Mouse (Mus musculus) midbrain, postnatal 0 days (tissue): ENCODE measurements around the gene Ankrd55. TPM values are rescaled to one million over a fixed set of nuclear protein-coding genes. Genes with fewer than 3 reads are reported as not detected.

Source experiments
- ATAC-seq: fragments of 200-750 bp; cut with Nextera tagmentation; 2 replicates; pipeline ENCODE4 v1.8.0; 2017; ENCODE audit warnings: moderate number of reproducible peaks, mild to moderate bottlenecking, moderate TSS enrichment, moderate library complexity; ENCODE audit not compliant: low FRiP score
- DNase-seq: peaks from one replicate; pipeline ENCODE4 v3.0.0-alpha.2; 2015; ENCODE audit warnings: low spot score
- H3K27ac ChIP-seq: fragments of 300-500 bp; sonication (generic); 2 replicates; pipeline ENCODE4 v1.5.1; 2014; ENCODE audit warnings: low read depth, mild to moderate bottlenecking, low read length, mixed read lengths
- H3K27me3 ChIP-seq: fragments of 300-500 bp; sonication (generic); 2 replicates; pipeline ENCODE4 v1.6.1; 2014; ENCODE audit warnings: low read length, control low read depth, mixed read lengths; ENCODE audit not compliant: insufficient read depth
- H3K36me3 ChIP-seq: fragments of 300-500 bp; sonication (generic); 2 replicates; pipeline ENCODE4 v1.6.1; 2014; ENCODE audit warnings: low read length, control low read depth, mixed read lengths; ENCODE audit not compliant: insufficient read depth
- H3K4me1 ChIP-seq: fragments of 300-500 bp; sonication (generic); 2 replicates; pipeline ENCODE4 v1.6.1; 2014; ENCODE audit warnings: mild to moderate bottlenecking, control low read depth, antibody characterized with exemption, low read length, mixed read lengths; ENCODE audit not compliant: insufficient read depth
- H3K4me2 ChIP-seq: fragments of 300-500 bp; sonication (generic); 2 replicates; pipeline ENCODE4 v1.6.1; 2014; ENCODE audit warnings: low read depth, mild to moderate bottlenecking, low read length, mixed read lengths; ENCODE audit not compliant: poor library complexity, severe bottlenecking
- H3K4me3 ChIP-seq: fragments of 300-500 bp; sonication (generic); 2 replicates; pipeline ENCODE4 v1.5.1; 2014; ENCODE audit warnings: low read depth, mild to moderate bottlenecking, low read length, moderate library complexity
- H3K9ac ChIP-seq: fragments of 300-500 bp; sonication (generic); replicated peaks from 2 replicates; pipeline ENCODE4 v1.6.1; 2014; ENCODE audit warnings: mild to moderate bottlenecking, low read length, moderate library complexity, mixed read lengths; ENCODE audit not compliant: poor library complexity, severe bottlenecking
- H3K9me3 ChIP-seq: fragments of 300-500 bp; sonication (generic); 2 replicates; pipeline ENCODE4 v1.6.1; 2016; ENCODE audit warnings: low read length, control low read depth
- CTCF ChIP-seq: IDR thresholded peaks from 2 replicates; pipeline ENCODE4 v1.5.1; 2016; ENCODE audit warnings: antibody characterized with exemption, mild to moderate bottlenecking
- WGBS: fragments of 180-500 bp; shearing (Covaris S2); extraction: QIAGEN DNeasy Blood & Tissue Kit; methylation state at CpG from one replicate; pipeline ENCODE4 v1.1.7; 2014; 5-methylcytosine and 5-hydroxymethylcytosine counted together
- polyA plus RNA-seq: library from polyadenylated mRNA; unstranded; fragments of >200 nt; fragmentation: Nextera tagmentation; extraction: Ambion mirVana; gene quantifications from 2 replicates; pipeline ENCODE4 v1.2.1, GENCODE M21; 2015
- total RNA-seq: library from RNA; depleted of rRNA; stranded (reverse); fragments of >200 nt; gene quantifications from 2 replicates; pipeline ENCODE4 v1.2.3, GENCODE M21; 2014

The Ankrd55 gene
- total and polyA plus RNA-seq, 2 experiments from 2014 or later: 10.2 to 21.2 TPM

DNA sequence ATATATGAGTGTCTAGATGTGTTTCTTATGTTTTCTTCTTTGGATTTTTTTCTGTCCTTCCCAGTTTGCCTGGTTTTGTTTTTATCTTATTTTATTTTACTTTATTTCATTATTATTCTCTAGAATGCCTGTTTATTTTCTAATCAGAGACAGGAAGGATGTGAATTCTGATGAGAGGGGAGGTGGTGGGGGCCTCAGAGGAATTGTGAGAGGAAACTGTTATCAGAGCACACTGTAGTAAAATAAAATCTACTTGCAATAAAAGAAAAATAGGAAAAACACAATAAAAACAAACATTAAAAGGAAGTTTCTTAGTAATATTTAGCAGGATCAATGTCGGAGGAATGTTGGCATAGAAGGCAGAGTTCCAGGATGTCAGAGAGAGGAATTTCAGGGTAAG lies 116.9 kb downstream of the Ankrd55 start:
- no peaks in the 10 kb centered on the region for H3K4me1 ChIP-seq
- no peak for TF ChIP-seq CTCF
- no peak overlapping the region for H3K9ac ChIP-seq
- DNase-seq (no peak), ATAC-seq (no peak)
- WGBS: 83% methylated on average over 1 of the region's 1 CpGs
- H3K9me3 ChIP-seq: no peaks in the 10 kb centered on the region
- H3K4me3 ChIP-seq: no peak overlapping the region
- no peak overlapping the region for H3K4me2 ChIP-seq
- no peak overlapping the region for H3K27ac ChIP-seq
- H3K27me3 ChIP-seq: no peaks in the 10 kb centered on the region
- H3K36me3 ChIP-seq: no peaks in the 10 kb centered on the region

DNA sequence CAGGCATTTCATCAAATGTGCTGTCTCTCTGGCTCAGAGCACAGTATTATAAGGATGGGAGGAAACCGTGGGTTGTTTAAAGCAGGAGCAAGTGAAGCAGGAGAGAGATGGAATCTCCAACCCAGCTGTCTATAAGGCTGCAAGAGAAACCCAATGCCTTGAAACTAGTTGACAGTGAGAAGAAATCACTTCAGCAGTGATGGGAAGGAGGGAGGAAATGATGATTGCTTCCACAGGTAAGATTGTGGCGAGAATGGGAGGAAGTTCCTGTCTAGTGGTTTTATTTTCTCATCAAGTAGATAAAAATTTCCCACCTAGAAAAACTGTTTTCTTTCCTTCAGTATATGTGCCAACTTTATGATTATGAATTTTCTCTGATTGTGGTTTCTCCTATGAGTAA lies 118.4 kb downstream of the Ankrd55 start:
- H3K4me3 ChIP-seq: no peak overlapping the region
- H3K4me1 ChIP-seq: no peaks in the 10 kb centered on the region
- DNase-seq: no peak
- H3K27me3 ChIP-seq: no peaks in the 10 kb centered on the region
- H3K9ac ChIP-seq: no peak overlapping the region
- 85% methylated on average over 2 of the region's 2 CpGs for WGBS
- ATAC-seq: no peak
- no peaks in the 10 kb centered on the region for H3K9me3 ChIP-seq
- no peak for TF ChIP-seq CTCF
- no peak overlapping the region for H3K27ac ChIP-seq
- H3K36me3 ChIP-seq: no peaks in the 10 kb centered on the region
- no peak overlapping the region for H3K4me2 ChIP-seq

DNA sequence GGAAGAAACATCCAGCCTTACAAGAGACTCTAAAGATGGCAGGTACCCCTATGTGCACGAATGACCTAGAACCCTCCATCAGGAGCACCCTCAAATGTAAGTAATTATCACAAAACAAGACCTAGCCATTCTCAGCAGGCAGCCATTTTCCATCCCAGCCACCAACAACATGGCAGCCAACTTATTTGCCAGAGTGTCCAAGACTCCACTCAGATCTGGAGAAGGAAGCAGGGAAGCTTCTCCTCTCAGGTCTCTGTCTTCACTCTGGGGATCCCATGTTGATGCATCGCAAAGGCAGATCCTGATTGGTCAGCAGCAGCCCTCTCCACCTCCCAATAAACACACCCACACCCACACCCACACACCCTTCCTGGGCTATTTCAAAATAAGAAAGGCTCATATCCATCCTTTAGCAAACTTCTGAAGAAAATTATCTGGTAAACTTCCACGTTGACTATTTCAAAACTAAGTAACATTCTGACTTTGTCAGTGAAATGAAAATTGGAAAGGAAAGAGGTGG lies 119.0 kb downstream of the Ankrd55 start:
- ATAC-seq (no peak), DNase-seq (no peak)
- no peak for TF ChIP-seq CTCF
- Histone ChIP-seq H3K9ac (no peak overlapping the region), H3K4me3 (no peak overlapping the region), H3K27ac (no peak overlapping the region), H3K4me2 (no peak overlapping the region), H3K9me3 (no peaks in the 10 kb centered on the region), H3K27me3 (no peaks in the 10 kb centered on the region), H3K36me3 (no peaks in the 10 kb centered on the region), H3K4me1 (no peaks in the 10 kb centered on the region)
- 90% methylated on average over 3 of the region's 3 CpGs for WGBS

DNA sequence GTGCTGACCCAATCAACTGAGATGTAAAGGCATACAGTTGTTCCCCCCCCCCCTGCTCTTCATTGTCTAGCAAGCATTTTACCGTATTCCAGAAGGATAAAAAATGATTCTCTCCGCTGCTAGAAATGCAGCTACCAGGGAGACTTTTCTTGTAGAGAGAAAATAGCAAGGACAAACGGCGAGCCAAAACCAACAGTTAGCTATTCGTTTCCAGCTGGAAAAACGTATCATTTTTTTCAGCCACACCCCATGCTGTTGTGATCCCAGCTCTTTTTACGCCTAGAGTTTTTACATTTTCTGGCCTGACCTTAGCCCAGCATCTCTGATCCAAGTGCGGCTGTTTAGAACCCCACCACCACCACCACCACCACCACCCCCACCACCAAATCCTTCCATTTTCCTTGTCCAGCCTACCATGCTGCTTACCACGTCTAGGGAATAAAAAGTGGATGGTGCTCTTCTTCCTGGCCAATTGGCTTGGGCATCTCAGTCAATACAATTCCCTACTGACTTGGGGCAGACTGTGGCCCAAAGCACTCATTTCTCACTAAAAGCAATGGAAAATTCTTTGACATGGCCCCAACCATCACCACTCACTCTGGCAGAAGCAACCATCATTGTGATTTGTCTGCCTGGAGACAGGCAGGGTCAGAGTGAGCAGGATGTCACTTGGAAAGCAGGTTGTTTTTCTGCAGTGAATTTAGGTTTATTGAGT lies 119.7 kb downstream of the Ankrd55 start:
- Histone ChIP-seq H3K27me3 (no peaks in the 10 kb centered on the region), H3K27ac (no peak overlapping the region), H3K36me3 (no peaks in the 10 kb centered on the region), H3K9me3 (no peaks in the 10 kb centered on the region), H3K9ac (no peak overlapping the region), H3K4me1 (no peaks in the 10 kb centered on the region), H3K4me2 (no peak overlapping the region), H3K4me3 (no peak overlapping the region)
- no peak for ATAC-seq
- WGBS: 89% methylated on average over 9 of the region's 9 CpGs
- TF ChIP-seq CTCF: no peak
- no peak for DNase-seq

DNA sequence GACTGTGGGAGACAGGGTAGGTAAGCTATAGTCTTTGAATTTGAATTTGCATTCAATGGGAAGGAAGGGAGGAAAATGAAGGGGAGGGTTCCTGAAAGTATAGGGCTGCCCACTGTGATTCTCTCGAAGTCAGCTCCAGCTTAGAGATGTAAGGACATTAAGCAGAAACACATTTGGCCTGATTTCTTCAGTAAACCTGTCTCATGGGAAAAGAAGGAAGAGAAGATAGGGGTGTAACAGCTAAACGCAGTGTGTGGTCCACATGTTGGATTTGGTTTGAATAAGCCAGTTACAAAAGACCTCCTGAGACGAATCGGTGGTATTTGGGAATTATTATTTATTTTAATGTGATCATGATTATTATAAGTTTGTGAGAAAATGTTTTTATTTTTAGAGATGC lies 120.5 kb downstream of the Ankrd55 start:
- Histone ChIP-seq H3K36me3 (no peaks in the 10 kb centered on the region), H3K27me3 (no peaks in the 10 kb centered on the region), H3K27ac (no peak overlapping the region), H3K4me1 (no peaks in the 10 kb centered on the region), H3K4me2 (no peak overlapping the region), H3K4me3 (no peak overlapping the region), H3K9ac (no peak overlapping the region), H3K9me3 (no peaks in the 10 kb centered on the region)
- DNase-seq: no peak
- no peak for TF ChIP-seq CTCF
- ATAC-seq: no peak
- 81% methylated on average over 4 of the region's 4 CpGs for WGBS

DNA sequence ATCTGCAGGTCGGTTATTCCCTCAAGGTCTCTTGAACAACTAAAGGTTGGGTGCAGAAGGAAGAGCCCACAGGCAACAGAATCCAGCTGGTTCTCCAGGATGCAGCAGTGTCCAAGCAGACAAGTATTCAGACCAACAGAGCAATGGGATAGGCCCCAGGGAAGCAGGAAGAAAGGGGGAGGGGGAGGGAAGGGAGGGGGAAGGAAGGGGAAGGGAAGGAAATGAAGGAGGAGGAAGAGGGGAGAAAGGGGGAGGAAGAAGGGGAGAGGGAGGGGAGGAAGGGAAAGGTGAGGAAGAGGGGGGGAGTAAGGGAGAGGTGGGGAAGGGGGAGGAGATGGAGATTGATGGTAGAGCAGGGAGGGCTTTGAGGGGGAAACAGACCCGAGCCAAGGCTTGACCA lies 121.1 kb downstream of the Ankrd55 start:
- H3K27ac ChIP-seq: no peak overlapping the region
- WGBS: 93% methylated on average over 2 of the region's 2 CpGs
- no peaks in the 10 kb centered on the region for H3K4me1 ChIP-seq
- H3K4me2 ChIP-seq: no peak overlapping the region
- H3K4me3 ChIP-seq: no peak overlapping the region
- TF ChIP-seq CTCF: no peak
- no peaks in the 10 kb centered on the region for H3K36me3 ChIP-seq
- ATAC-seq (no peak), DNase-seq (no peak)
- no peaks in the 10 kb centered on the region for H3K27me3 ChIP-seq
- H3K9ac ChIP-seq: no peak overlapping the region
- no peaks in the 10 kb centered on the region for H3K9me3 ChIP-seq
